Mouse (Mus musculus) embryonic facial prominence, embryonic 11.5 days (tissue): ENCODE results near the gene Blnk. TPM values are rescaled to one million over a fixed set of nuclear protein-coding genes. Genes with fewer than 3 reads are reported as not detected.

ENCODE experiments used
- ATAC-seq: fragments of 200-750 bp; cut with Nextera tagmentation; replicated peaks from 2 replicates; pipeline ENCODE4 v1.8.0; 2017; ENCODE audit warnings: low read depth; ENCODE audit not compliant: insufficient number of reproducible peaks, low FRiP score, low TSS enrichment
- DNase-seq: peaks from one replicate; pipeline ENCODE4 v3.0.0-alpha.2; 2015; ENCODE audit warnings: low spot score
- H3K27ac ChIP-seq: fragments of 300-500 bp; sonication (generic); replicated peaks from 2 replicates; pipeline ENCODE4 v1.5.1; 2014; ENCODE audit warnings: mild to moderate bottlenecking, low read depth, low read length, control low read depth
- H3K27me3 ChIP-seq: fragments of 300-500 bp; sonication (generic); 2 replicates; pipeline ENCODE4 v1.6.1; 2014; ENCODE audit warnings: mild to moderate bottlenecking, low read length, moderate library complexity, mixed read lengths; ENCODE audit not compliant: control insufficient read depth, insufficient read depth
- H3K36me3 ChIP-seq: fragments of 300-500 bp; sonication (generic); replicated peaks from 2 replicates; pipeline ENCODE4 v1.6.1; 2014; ENCODE audit warnings: low read depth, mild to moderate bottlenecking, low read length, moderate library complexity, mixed read lengths; ENCODE audit not compliant: control insufficient read depth, insufficient read depth
- H3K4me1 ChIP-seq: fragments of 300-500 bp; sonication (generic); 2 replicates; pipeline ENCODE4 v1.6.1; 2014; ENCODE audit warnings: low read length, mixed read lengths; ENCODE audit not compliant: control insufficient read depth, insufficient read depth
- H3K4me2 ChIP-seq: fragments of 300-500 bp; sonication (generic); 2 replicates; pipeline ENCODE4 v1.6.1; 2014; ENCODE audit warnings: low read depth, mild to moderate bottlenecking, control low read depth, low read length, moderate library complexity
- H3K4me3 ChIP-seq: fragments of 300-500 bp; sonication (generic); 2 replicates; pipeline ENCODE4 v1.5.1; 2014; ENCODE audit warnings: low read depth, low read length, control low read depth
- H3K9ac ChIP-seq: fragments of 300-500 bp; sonication (generic); replicated peaks from 2 replicates; pipeline ENCODE4 v1.6.1; 2014; ENCODE audit warnings: mild to moderate bottlenecking, control low read depth, low read length
- H3K9me3 ChIP-seq: fragments of 300-500 bp; sonication (generic); replicated peaks from 2 replicates; pipeline ENCODE4 v1.6.1; 2016; ENCODE audit warnings: mild to moderate bottlenecking, low read length, inconsistent platforms, mixed read lengths; ENCODE audit not compliant: control insufficient read depth
- WGBS: fragments of 180-500 bp; shearing (Covaris S2); extraction: QIAGEN DNeasy Blood & Tissue Kit; methylation state at CpG from one replicate; pipeline ENCODE4 v1.1.7; 2014; 5-methylcytosine and 5-hydroxymethylcytosine counted together
- polyA plus RNA-seq: library from polyadenylated mRNA; unstranded; fragments of >200 nt; fragmentation: Nextera tagmentation; extraction: Ambion mirVana; gene quantifications from 2 replicates; pipeline ENCODE4 v1.2.1, GENCODE M21; 2014

Gene Blnk
- polyA plus RNA-seq, 1 experiment from 2014 or later: 1.2 TPM

- H3K4me1 ChIP-seq: no peaks in the 10 kb centered on the region
- no peaks in the 10 kb centered on the region for H3K36me3 ChIP-seq
- H3K9ac ChIP-seq: no peak overlapping the region
- H3K4me2 ChIP-seq: no peak overlapping the region
- H3K27me3 ChIP-seq: no peaks in the 10 kb centered on the region
- H3K9me3 ChIP-seq: no peaks in the 10 kb centered on the region
- H3K27ac ChIP-seq: no peak overlapping the region
- DNase-seq (no peak), ATAC-seq (no peak)
- H3K4me3 ChIP-seq: no peak overlapping the region
- WGBS: 85% methylated on average over 6 of the region's 6 CpGs
These were observed 2.4 kb upstream of the Blnk start for GRCm38 (mm10) chr19:40996722-40997121.

- no peak for DNase-seq
- Histone ChIP-seq H3K9ac (no peak overlapping the region), H3K4me1 (no peaks in the 10 kb centered on the region), H3K27me3 (no peaks in the 10 kb centered on the region), H3K4me2 (no peak overlapping the region), H3K9me3 (no peaks in the 10 kb centered on the region), H3K27ac (no peak overlapping the region), H3K36me3 (no peaks in the 10 kb centered on the region), H3K4me3 (no peak overlapping the region)
- 66% methylated on average over 21 of the region's 21 CpGs for WGBS
- no peak for ATAC-seq
These were observed 1.4 kb upstream of the Blnk start for GRCm38 (mm10) chr19:40995449-40996401.

GRCm38 (mm10) chr19:40994911-40995310 is 576 bp upstream of the Blnk start:
- WGBS: 76% methylated on average over 7 of the region's 7 CpGs
- Histone ChIP-seq H3K36me3 (no peaks in the 10 kb centered on the region), H3K9me3 (no peaks in the 10 kb centered on the region), H3K4me3 (no peak overlapping the region), H3K27ac (no peak overlapping the region), H3K9ac (no peak overlapping the region), H3K4me1 (no peaks in the 10 kb centered on the region), H3K27me3 (no peaks in the 10 kb centered on the region), H3K4me2 (no peak overlapping the region)
- DNase-seq (no peak), ATAC-seq (no peak)

- ATAC-seq (no peak), DNase-seq (no peak)
- no peak overlapping the region for H3K4me2 ChIP-seq
- H3K4me1 ChIP-seq: no peaks in the 10 kb centered on the region
- H3K9me3 ChIP-seq: no peaks in the 10 kb centered on the region
- H3K4me3 ChIP-seq: no peak overlapping the region
- no peak overlapping the region for H3K27ac ChIP-seq
- H3K27me3 ChIP-seq: no peaks in the 10 kb centered on the region
- no peak overlapping the region for H3K9ac ChIP-seq
- H3K36me3 ChIP-seq: no peaks in the 10 kb centered on the region
- 92% methylated on average over 5 of the region's 5 CpGs for WGBS
These were observed 979 bp downstream of the Blnk start for GRCm38 (mm10) chr19:40993356-40993755.

GRCm38 (mm10) chr19:40992517-40993044 is 1.8 kb downstream of the Blnk start:
- ATAC-seq (no peak), DNase-seq (no peak)
- H3K4me2 ChIP-seq: no peak overlapping the region
- H3K27ac ChIP-seq: no peak overlapping the region
- H3K27me3 ChIP-seq: no peaks in the 10 kb centered on the region
- WGBS: 72% methylated on average over 8 of the region's 8 CpGs
- no peaks in the 10 kb centered on the region for H3K9me3 ChIP-seq
- no peak overlapping the region for H3K4me3 ChIP-seq
- no peaks in the 10 kb centered on the region for H3K4me1 ChIP-seq
- no peaks in the 10 kb centered on the region for H3K36me3 ChIP-seq
- H3K9ac ChIP-seq: no peak overlapping the region

GRCm38 (mm10) chr19:40992096-40992495 is 2.2 kb downstream of the Blnk start:
- WGBS: 92% methylated on average over 11 of the region's 11 CpGs
- no peaks in the 10 kb centered on the region for H3K9me3 ChIP-seq
- H3K9ac ChIP-seq: no peak overlapping the region
- no peaks in the 10 kb centered on the region for H3K27me3 ChIP-seq
- no peak for DNase-seq
- H3K36me3 ChIP-seq: no peaks in the 10 kb centered on the region
- H3K4me2 ChIP-seq: no peak overlapping the region
- no peaks in the 10 kb centered on the region for H3K4me1 ChIP-seq
- no peak overlapping the region for H3K4me3 ChIP-seq
- H3K27ac ChIP-seq: no peak overlapping the region
- ATAC-seq: no peak

GRCm38 (mm10) chr19:40991626-40992025 is 2.7 kb downstream of the Blnk start:
- Histone ChIP-seq H3K27ac (no peak overlapping the region), H3K9ac (no peak overlapping the region), H3K9me3 (no peaks in the 10 kb centered on the region), H3K27me3 (no peaks in the 10 kb centered on the region), H3K4me2 (no peak overlapping the region), H3K4me3 (no peak overlapping the region), H3K4me1 (no peaks in the 10 kb centered on the region), H3K36me3 (no peaks in the 10 kb centered on the region)
- DNase-seq: no peak
- WGBS: 82% methylated on average over 6 of the region's 7 CpGs
- ATAC-seq: no peak

GRCm38 (mm10) chr19:40990781-40991343 is 3.5 kb downstream of the Blnk start:
- Histone ChIP-seq H3K27ac (no peak overlapping the region), H3K9me3 (no peaks in the 10 kb centered on the region), H3K4me2 (no peak overlapping the region), H3K27me3 (no peaks in the 10 kb centered on the region), H3K9ac (no peak overlapping the region), H3K4me3 (no peak overlapping the region), H3K4me1 (no peaks in the 10 kb centered on the region), H3K36me3 (no peaks in the 10 kb centered on the region)
- no peak for ATAC-seq
- DNase-seq: no peak
- 89% methylated on average over 17 of the region's 17 CpGs for WGBS
